Mouse (Mus musculus) heart, embryonic 14.5 days (tissue): Measurements from ENCODE around the gene Atat1. TPM values are rescaled to one million over a fixed set of nuclear protein-coding genes. Genes with fewer than 3 reads are reported as not detected.

Experiments used
- ATAC-seq: fragments of 200-750 bp; cut with Nextera tagmentation; 2 replicates; pipeline ENCODE4 v1.8.0; 2017; ENCODE audit warnings: low read depth, moderate TSS enrichment; ENCODE audit not compliant: insufficient number of reproducible peaks, insufficient read depth, low FRiP score
- H3K27ac ChIP-seq, 2 experiments: fragments of 200-500 bp in 1 of 2; fragments of 300-500 bp in 1 of 2; sonication (generic) in 1 of 2; replicated peaks in 1 of 2; 2 replicates each; pipeline ENCODE4 v1.5.1; 2012 to 2014; ENCODE audit warnings: low read depth in 2 of 2, low read length in 2 of 2, control low read depth in 1 of 2, mild to moderate bottlenecking in 1 of 2, mixed read lengths in 1 of 2; ENCODE audit not compliant: control insufficient read depth in 1 of 2, insufficient read depth in 1 of 2
- H3K27me3 ChIP-seq: fragments of 300-500 bp; sonication (generic); 2 replicates; pipeline ENCODE4 v1.6.1; 2014; ENCODE audit warnings: mild to moderate bottlenecking, low read length, control low read depth; ENCODE audit not compliant: control insufficient read depth, insufficient read depth
- H3K36me3 ChIP-seq: fragments of 300-500 bp; sonication (generic); 2 replicates; pipeline ENCODE4 v1.6.1; 2014; ENCODE audit warnings: mild to moderate bottlenecking, control low read depth, low read length, mixed read lengths; ENCODE audit not compliant: control insufficient read depth, insufficient read depth
- H3K4me1 ChIP-seq, 2 experiments: fragments of 200-500 bp in 1 of 2; fragments of 300-500 bp in 1 of 2; sonication (generic) in 1 of 2; 2 replicates each; pipeline ENCODE4 v1.6.1; 2012 to 2014; ENCODE audit warnings: low read length in 2 of 2, control low read depth in 1 of 2, mixed read lengths in 1 of 2; ENCODE audit not compliant: control insufficient read depth in 2 of 2, insufficient read depth in 2 of 2
- H3K4me2 ChIP-seq: fragments of 300-500 bp; sonication (generic); 2 replicates; pipeline ENCODE4 v1.6.1; 2014; ENCODE audit warnings: mild to moderate bottlenecking, low read length
- H3K4me3 ChIP-seq, 2 experiments: fragments of 200-500 bp in 1 of 2; fragments of 300-500 bp in 1 of 2; sonication (generic) in 1 of 2; 2 replicates each; pipeline ENCODE4 v1.5.1; 2012 to 2014; ENCODE audit warnings: low read length in 2 of 2, mild to moderate bottlenecking in 2 of 2, control low read depth in 1 of 2, low read depth in 1 of 2, moderate library complexity in 1 of 2; ENCODE audit not compliant: control insufficient read depth in 1 of 2, insufficient read depth in 1 of 2
- H3K9ac ChIP-seq: fragments of 300-500 bp; sonication (generic); 2 replicates; pipeline ENCODE4 v1.6.1; 2014; ENCODE audit warnings: mild to moderate bottlenecking, low read length
- H3K9me3 ChIP-seq: fragments of 300-500 bp; sonication (generic); 2 replicates; pipeline ENCODE4 v1.6.1; 2016; ENCODE audit warnings: low read length, control low read depth; ENCODE audit not compliant: control insufficient read depth
- WGBS: fragments of 180-500 bp; shearing (Covaris S2); extraction: QIAGEN DNeasy Blood & Tissue Kit; methylation state at CpG from one replicate; pipeline ENCODE4 v1.1.7; 2014; 5-methylcytosine and 5-hydroxymethylcytosine counted together
- polyA plus RNA-seq: library from polyadenylated mRNA; unstranded; fragments of >200 nt; fragmentation: Nextera tagmentation; extraction: Ambion mirVana; gene quantifications from 2 replicates; pipeline ENCODE4 v1.2.1, GENCODE M21; 2014

Gene Atat1
- polyA plus RNA-seq, 1 experiment from 2014 or later: 52.5 TPM

DNA sequence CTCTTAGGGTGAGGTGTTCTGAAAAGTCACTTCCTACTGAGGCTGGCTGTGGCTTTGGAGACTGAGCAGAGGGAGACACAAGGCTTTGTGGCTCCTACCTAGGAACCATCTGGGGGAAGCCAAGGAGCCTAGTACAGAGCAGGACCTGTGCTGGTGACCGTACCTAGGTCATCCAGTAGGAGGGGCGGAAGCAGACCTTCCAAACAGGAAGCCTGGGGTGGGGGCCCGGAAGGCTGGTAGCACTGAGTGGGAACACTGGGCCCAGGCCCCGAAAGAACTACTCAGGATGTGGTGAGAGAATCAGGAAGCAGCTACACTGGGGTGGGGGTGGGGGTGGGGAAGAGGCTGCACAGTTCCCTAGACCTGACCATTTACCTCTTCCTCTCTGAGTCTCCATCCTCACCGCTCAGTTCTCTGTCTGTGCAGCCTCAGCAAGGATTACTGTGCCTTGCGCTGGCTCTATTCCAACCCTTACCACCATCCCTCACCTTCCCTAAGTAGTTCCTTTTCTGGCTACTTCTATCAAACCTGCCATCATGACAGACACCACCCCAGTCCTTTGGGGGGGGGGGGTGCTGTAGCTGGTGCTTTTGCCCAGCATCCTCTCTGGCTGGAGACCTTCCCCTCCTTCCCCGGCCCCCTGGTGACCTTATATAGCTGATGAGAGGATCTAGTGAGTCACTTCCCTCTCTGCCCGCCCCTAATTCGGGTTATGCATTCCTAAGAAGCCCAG is 39.6 kb downstream of the Atat1 start:
- peak; percentile 15; the same call in 1 of the 2 replicates for ATAC-seq
- Histone ChIP-seq H3K27ac (peak overlapping the region; percentile 88 to 94), H3K36me3 (peaks cover 46% of the 10 kb centered on the region), H3K9ac (peak overlapping the region; percentile 88), H3K4me1 (peaks cover 15 to 49% of the 10 kb centered on the region in 2 experiments), H3K4me2 (peak overlapping the region; percentile 92), H3K27me3 (no peaks in the 10 kb centered on the region), H3K9me3 (peaks cover 3% of the 10 kb centered on the region; the same call in 1 of the 2 replicates), H3K4me3 (peak overlapping the region; percentile 52 to 78)
- whole genome bisulfite sequencing: 35% methylated on average over 9 of the region's 9 CpGs

DNA sequence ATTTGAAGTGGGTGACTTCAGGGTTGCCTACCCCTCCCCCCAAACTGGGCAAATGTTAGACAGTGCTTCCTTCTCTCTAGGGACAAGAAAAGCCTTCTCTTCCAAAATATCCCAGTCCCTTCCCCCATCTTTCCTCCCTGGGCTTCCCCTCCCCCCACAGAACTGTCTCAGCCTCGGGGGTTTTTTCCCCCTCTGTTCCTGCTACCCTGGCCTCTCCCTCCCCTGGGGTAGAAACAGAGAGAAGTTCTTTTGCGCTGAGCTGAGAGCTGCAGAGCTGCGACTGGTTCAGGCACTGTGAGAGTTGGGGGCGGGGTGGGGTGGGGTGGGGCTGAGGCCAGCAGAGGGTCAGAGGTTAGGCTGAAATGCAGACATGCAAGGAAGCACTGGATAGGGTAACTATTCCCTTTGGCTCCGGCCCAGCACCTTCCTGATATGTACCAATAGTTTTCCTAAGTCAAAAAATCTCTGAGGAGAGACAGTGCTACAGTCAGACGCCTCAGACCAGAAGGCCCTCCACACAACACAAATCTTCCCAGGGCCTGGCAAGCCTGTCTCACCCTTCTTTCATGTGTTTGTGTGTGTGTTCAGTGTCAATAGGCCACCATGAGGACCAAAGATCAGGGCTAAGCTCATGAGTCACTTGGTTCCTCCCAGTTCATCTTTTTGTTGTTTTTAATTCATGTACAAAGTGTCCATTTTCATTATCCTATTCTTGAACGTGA is 40.4 kb downstream of the Atat1 start:
- Histone ChIP-seq H3K4me3 (peak overlapping the region; percentile 52 to 78), H3K4me2 (peak overlapping the region; percentile 92), H3K9ac (peak overlapping the region; percentile 88), H3K27ac (peak overlapping the region; percentile 87 to 94), H3K36me3 (peaks cover 37% of the 10 kb centered on the region), H3K27me3 (no peaks in the 10 kb centered on the region), H3K4me1 (peaks cover 21 to 55% of the 10 kb centered on the region in 2 experiments), H3K9me3 (peaks cover 3% of the 10 kb centered on the region; the same call in 1 of the 2 replicates)
- peak; percentile 24; the same call in 1 of the 2 replicates for ATAC-seq
- 4% methylated on average over 7 of the region's 7 CpGs for WGBS

DNA sequence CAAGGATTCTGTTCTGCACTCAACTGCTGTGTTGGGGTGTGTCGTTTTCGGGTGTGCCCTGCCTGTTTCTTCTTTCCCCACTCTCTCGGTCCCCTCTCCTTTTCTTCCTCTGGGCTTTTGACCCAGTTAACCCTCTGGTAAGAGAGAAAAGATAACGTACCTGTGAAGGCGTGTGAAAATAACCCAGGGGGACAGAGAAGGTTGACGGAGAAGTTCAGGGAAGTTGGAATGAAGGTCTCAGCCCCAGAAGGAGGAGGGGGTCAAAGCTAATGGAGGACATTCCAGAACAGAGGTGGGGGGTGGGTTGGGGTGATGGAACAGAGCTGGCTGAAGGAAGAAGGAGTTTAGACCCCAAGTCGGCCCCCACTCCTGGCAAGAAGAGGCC is 40.9 kb downstream of the Atat1 start:
- WGBS: 1% methylated on average over 7 of the region's 7 CpGs
- Histone ChIP-seq H3K36me3 (peaks cover 32% of the 10 kb centered on the region), H3K9me3 (peaks cover 3% of the 10 kb centered on the region; the same call in 1 of the 2 replicates), H3K27me3 (no peaks in the 10 kb centered on the region), H3K4me3 (peak overlapping the region; percentile 52 to 78), H3K27ac (peak overlapping the region; percentile 78 to 94), H3K4me2 (peak overlapping the region; percentile 92), H3K4me1 (peaks cover 21 to 57% of the 10 kb centered on the region in 2 experiments), H3K9ac (peak overlapping the region; percentile 88)
- no peak for ATAC-seq

DNA sequence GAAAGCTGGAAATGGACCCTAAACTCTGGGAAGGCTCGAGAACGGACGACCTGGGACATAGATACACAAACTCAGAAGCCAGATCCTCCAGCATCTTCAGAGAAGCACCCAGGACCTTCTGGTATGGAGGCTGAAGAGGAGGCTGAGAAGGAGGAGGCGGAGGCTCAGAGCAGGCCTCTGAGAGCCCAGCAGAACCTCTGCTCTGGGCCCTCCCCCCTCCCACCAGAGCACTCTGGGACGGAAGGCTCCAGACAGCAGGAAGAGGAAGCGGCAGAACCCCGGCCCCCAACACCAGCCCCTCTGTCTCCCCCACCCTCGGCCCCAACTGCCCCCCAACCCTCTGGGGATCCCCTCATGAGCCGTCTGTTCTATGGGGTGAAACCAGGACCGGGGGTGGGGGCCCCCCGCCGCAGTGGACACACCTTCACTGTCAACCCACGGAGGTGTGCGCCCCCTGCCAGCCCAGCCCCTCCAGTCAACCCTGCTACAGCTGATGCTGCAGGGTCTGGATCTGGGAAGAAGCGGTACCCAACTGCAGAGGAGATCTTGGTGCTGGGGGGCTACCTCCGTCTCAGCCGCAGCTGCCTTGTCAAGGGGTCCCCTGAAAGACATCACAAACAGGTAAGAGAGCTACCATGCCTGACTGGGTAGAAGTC is 41.6 kb downstream of the Atat1 start:
- Histone ChIP-seq H3K36me3 (peaks cover 26% of the 10 kb centered on the region), H3K9ac (peak overlapping the region; percentile 88), H3K27me3 (no peaks in the 10 kb centered on the region), H3K27ac (peak overlapping the region; percentile 65 to 94), H3K9me3 (peaks cover 3% of the 10 kb centered on the region; the same call in 1 of the 2 replicates), H3K4me1 (peaks cover 21 to 52% of the 10 kb centered on the region in 2 experiments), H3K4me2 (peak overlapping the region; percentile 92), H3K4me3 (peak overlapping the region; percentile 52 to 78)
- ATAC-seq: no peak
- 18% methylated on average over 17 of the region's 17 CpGs for WGBS

DNA sequence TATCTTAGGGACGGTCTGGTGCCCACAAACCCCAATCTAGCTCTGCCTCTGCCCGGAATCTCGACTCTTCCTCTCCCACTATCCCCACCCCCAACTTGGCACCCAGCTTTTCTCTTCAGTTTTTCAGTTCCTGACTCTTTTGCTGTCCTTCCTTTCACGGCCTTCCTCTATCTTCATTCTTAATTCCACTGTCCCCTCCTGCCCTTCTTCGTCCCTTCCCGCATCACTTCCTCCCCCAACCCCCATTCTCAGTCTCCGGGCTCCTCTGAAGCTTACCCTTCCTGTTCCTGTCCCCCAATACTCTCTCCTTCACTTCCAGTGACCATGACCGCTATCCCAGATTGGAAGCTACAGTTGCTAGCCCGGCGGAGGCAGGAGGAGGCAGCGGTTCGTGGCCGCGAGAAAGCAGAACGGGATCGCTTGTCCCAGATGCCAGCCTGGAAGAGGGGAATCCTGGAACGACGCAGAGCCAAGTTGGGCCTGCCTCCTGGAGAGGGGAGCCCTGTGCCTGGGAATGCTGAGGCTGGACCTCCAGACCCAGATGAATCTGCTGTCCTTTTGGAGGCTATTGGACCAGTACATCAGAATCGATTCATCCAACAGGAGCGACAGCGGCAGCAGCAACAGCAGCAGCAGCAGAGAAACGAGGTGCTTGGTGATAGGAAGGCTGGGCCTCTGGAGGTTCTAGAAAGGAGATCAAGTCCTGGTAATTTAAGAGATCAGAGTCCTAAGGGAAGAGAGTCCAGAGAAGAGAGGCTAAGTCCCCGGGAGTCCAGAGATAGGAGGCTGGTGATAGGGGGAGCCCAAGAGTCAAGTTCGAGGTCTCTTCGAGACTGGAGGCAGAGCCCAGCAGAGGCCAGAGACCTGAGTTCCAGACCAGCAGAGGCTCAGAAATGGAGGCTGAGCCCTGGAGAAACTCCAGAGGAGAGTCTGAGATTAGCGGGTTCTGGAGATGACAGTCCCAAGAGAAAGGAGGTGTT is 42.7 kb downstream of the Atat1 start:
- Histone ChIP-seq H3K36me3 (peaks cover 17% of the 10 kb centered on the region; the same call in 1 of the 2 replicates), H3K4me3 (peak overlapping the region; percentile 52 to 78), H3K4me2 (peak overlapping the region; percentile 92), H3K27me3 (no peaks in the 10 kb centered on the region), H3K9ac (peak overlapping the region; percentile 88), H3K4me1 (peaks cover 21 to 48% of the 10 kb centered on the region in 2 experiments), H3K27ac (peak overlapping the region; percentile 94 to 97), H3K9me3 (peaks cover 3% of the 10 kb centered on the region; the same call in 1 of the 2 replicates)
- 11% methylated on average over 26 of the region's 26 CpGs for WGBS
- no peak for ATAC-seq

DNA sequence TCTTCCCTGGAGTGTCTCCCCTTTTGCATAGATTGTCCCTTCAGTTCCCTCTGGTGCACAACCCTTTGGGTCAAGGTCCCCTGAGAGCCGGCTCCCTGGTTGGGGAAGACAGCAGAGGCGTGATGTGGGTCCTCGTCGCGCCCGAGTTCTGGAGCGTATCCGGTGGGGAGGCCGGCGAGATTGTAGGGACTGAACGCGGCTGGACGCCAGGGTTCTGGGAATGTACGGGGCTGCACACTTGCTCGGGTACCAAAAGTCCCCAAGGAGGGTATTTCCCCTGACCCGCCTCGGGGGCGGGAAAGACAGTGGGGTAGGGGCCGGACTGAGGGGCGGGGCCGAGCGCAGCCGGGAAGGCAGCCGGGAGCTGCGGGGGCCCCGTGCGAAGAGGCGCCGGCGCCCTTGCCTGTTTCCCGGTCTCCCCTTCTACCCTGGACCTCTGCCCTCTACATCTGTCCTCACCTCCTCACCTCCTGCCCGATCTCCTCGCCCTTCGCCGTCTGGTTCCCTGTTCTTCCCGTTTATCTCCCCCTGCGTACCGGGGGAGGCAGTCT is 43.5 kb downstream of the Atat1 start:
- Histone ChIP-seq H3K9me3 (peaks cover 2% of the 10 kb centered on the region; the same call in 1 of the 2 replicates), H3K4me3 (peak overlapping the region; percentile 52 to 78), H3K9ac (peak overlapping the region; percentile 88), H3K4me1 (peaks cover 21 to 49% of the 10 kb centered on the region in 2 experiments), H3K27ac (peak overlapping the region; percentile 94 to 97), H3K4me2 (peak overlapping the region; percentile 92), H3K27me3 (no peaks in the 10 kb centered on the region), H3K36me3 (peaks cover 11% of the 10 kb centered on the region; the same call in 1 of the 2 replicates)
- WGBS: under 1% methylated on average over 37 of the region's 38 CpGs
- ATAC-seq: peak; percentile 61
